Mouse (Mus musculus): ENCODE results near the gene Alg12.
"Not testable (repeated sequence)": the region's sequence is repeated elsewhere in the genome, so short reads cannot be mapped to it uniquely, and the experiment has no call there.

Gene Alg12

GRCm38 (mm10) chr15:88830696-88831095 lies 11.6 kb upstream of the Alg12 start:
- no peak for DNase-seq (ENCODE audit: low spot score)

DNA sequence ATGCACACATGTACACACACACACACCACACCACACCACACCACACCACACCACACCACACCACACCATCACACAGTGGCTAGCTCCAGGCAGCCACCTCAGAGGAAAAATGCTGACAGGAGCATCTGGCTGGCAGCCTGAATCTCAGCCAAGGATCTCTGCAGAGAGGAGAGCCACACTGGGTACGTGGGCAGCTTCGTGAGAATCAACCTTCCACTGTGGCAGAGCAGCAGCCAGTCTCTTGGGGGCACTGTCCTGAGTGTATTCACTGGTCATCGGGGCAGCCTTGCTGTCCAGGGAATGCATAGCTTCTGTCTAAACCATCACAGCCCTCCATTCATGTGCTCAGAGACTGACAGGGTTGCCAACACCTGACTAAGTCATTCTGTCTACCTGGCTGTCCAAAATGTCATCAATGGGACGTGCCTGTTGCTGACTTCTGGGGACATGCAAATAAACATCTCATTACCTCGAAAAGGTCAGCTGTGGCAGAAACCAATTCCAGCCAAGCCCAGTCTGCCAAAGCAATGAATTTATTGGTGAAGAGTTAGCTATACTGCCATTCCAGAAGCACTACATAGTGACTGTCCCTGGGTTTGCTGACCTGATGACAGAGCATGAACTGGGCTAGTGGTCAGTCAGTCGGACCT lies 10.8 kb upstream of the Alg12 start:
- DNase-seq (ENCODE audit: low spot score): no peak

DNA sequence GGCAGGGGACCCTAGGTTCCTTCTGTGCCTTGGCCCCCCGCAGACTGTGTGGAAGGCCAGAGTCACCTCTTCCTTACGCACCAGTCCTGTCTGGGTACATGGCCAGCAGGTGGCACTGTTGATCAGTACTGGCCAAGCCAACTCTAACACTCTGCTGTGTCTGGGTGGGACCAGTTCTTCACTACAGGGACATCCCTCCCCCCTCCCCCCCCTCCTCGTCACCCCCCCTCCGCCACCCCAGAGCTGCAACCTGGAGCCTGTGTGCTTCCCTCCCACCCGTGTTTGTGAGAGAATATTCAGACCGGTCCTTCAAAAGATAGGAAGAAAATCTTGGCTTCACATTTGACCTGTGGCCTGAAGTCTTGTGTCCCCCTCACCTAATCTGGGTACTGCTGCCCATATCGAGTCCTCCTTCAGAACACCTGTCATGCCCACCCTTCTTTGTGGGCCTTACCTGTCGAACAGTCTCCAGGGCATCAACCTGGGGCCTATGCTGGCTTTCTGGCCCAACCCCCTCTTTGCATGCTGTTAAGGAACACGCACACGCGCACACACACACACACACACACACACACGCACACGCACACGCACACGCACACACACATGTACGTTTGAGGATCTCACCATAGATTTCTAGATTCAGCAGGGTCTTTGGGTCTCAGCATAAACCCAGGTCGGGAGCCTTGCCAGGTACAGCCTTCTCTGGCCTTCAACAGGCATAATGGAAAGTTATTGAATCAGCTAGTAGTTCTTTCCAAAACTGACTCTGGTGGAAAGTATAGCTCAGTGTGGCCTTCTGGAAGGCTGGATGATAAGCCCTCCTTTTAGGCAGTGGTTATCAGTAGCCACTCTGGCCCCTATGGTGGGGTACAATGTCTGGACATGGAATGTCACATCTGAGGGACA lies 9.9 kb upstream of the Alg12 start:
- peak; percentile 80 for DNase-seq (ENCODE audit: low spot score)

GRCm38 (mm10) chr15:88827991-88828799 lies 9.1 kb upstream of the Alg12 start:
- peak; percentile 36 for DNase-seq (ENCODE audit: low spot score)

DNA sequence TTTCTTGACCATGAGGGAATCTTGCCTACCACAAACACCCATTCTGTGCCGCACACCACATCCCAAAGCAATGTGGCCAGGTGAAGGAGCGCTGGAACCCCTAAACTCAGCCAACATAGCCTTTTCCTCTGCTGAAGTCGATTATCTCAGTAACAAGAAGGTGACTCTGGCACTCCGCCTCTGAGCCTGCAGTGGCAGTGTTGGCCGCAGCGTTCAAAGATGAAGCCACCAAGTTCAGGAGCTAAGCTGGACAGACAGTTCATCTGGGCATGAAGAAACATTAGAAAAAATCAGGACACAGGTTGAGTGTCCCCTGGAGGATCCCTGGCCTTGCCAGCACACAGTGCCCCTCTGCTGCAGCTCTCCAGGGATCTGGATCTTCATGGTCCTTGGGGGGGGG lies 8.3 kb upstream of the Alg12 start:
- no peak for DNase-seq (ENCODE audit: low spot score)

DNA sequence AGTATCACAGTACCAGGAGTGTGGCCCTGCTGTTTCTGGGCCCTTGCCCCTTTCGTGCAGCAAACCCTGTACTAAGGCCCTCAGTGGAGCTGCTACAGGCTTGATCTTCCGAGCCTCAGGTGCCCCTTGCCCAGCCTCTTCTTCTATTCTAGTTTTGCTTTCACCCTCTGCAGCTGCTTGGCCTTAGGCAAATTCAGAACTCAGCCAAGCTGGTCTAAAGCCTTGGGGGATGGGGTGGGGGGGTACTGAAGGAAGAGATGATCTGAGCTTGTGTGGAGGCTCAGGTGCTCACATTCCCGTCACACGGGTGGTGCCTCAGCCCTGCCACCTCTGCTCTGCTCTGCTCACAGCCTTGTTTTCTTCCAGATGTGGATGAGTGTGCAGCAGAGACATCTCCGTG lies 4.3 kb upstream of the Alg12 start:
- no peak for DNase-seq (ENCODE audit: low spot score)

GRCm38 (mm10) chr15:88822513-88822912 lies 3.4 kb upstream of the Alg12 start:
- DNase-seq (ENCODE audit: low spot score): no peak

DNA sequence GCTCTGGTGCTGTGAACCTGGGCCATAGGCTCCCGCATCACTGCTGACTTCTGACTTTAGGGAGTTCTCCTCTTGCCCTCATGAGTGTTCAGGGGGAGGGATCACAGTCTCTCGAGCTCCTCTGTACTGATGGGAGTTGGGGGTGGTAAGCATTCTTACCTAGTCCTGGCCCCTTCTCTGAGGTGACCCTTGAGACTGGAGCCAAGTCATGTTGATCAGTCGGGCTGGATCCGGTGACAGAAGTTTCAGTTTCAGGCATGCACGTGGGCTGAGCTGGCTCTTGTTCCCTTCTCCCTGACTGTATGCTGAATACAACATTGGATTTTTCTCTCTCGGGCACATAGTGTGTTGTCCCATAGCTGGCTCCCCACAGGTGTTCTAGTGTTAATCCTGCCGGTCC lies 2.3 kb upstream of the Alg12 start:
- DNase-seq (ENCODE audit: low spot score): no peak

DNA sequence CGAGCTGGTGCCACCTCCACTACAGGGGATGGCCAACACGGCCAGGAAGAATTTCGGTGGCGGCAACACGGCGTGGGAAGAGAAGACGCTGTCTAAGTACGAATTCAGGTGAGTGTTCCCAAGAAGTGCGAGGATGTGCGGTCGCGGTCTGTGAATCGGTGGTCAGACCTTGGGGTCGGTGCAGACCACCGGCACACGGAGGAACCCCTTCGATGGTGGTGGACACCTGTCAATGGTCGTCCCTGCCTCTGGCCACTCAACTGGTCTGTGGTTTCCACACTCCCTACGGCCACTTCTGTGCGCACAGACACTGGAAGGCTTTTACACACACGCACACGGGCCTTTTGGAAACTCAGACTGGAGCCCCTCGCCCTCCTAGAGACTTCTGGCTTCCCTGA lies 787 bp upstream of the Alg12 start:
- no peak for DNase-seq (ENCODE audit: low spot score)

GRCm38 (mm10) chr15:88815196-88815700 lies 3.9 kb downstream of the Alg12 start:
- DNase-seq (ENCODE audit: low spot score): no peak

GRCm38 (mm10) chr15:88814411-88815047 lies 4.6 kb downstream of the Alg12 start:
- no peak for DNase-seq (ENCODE audit: low spot score)

GRCm38 (mm10) chr15:88813873-88814272 lies 5.2 kb downstream of the Alg12 start:
- DNase-seq (ENCODE audit: low spot score): not testable (repeated sequence)

DNA sequence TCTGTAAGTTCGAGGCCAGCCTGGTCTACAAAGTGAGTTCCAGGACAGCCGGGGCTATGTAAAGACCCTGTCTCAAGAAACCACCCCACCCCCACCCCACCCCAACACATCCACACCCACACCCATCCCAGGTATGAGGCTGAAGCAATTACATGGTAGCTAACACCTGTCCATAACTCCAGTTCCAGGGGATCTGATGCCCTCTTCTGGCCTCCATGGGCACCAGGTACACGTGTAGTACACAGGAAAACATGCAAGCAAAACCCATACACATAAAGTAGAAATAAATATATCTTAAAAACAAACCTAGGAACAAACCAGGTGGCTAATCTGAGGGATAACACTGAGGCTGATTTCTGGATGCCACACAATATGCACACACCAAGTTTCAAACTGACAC lies 5.9 kb downstream of the Alg12 start:
- no peak for DNase-seq (ENCODE audit: low spot score)

DNA sequence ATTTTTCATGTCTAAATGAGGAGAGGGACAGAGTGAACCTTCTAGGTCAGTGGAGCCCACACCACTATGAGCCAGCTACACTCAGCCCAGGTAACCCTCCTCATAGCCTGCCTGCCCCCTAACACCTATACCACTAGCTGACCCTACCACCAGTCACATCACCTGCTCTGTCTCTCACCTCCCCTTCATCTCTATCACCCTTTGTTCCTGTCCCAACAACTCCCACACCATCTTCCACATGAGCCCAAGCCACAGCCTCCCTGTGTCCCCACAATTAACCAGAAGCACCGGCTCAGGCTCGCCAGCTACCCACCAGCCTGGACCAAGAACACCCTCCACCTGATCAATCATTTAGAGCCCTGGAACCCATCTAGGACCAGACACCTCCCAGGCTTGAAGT lies 8.7 kb downstream of the Alg12 start:
- DNase-seq (ENCODE audit: low spot score): no peak

DNA sequence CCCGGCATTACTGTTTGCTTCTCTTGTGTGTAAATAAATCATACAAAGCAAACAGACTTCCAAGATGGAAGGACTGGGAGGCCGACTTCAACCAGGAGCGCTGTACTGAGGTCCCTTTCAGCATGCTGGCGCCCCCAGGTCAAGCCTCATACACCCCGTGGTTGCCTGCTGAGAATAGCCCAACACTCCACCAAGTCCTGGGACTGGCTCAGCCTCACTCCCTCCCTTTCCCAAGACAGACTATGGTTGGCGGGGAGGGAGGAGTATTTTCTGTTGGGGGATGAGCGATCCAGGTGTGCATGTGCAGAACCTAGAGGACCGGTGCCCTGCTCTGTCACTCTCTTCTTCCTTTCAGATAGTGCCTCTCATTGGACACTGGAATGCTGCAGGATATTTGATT lies 11.0 kb downstream of the Alg12 start:
- no peak for DNase-seq (ENCODE audit: low spot score)

GRCm38 (mm10) chr15:88802348-88802747 lies 16.8 kb downstream of the Alg12 start:
- no peak for DNase-seq (ENCODE audit: low spot score)

DNA sequence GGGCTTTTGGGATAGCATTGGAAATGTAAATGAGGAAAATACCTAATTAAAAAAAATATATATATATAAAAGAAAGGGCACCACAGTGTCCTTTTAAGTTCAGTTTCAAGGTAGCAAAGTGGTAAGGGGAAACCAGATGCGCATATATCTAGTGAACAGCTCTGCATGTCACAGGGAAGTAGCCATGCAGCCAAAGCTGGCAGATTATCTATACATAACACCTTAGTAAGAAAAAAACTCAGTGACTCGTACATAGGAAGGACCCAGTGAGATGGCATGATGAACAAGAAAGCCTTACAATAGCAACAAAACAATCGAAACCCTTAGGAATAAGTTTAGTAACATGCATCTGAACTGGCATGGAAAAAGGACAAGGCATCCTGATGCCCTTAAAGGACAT lies 17.2 kb downstream of the Alg12 start:
- DNase-seq (ENCODE audit: low spot score): no peak

DNA sequence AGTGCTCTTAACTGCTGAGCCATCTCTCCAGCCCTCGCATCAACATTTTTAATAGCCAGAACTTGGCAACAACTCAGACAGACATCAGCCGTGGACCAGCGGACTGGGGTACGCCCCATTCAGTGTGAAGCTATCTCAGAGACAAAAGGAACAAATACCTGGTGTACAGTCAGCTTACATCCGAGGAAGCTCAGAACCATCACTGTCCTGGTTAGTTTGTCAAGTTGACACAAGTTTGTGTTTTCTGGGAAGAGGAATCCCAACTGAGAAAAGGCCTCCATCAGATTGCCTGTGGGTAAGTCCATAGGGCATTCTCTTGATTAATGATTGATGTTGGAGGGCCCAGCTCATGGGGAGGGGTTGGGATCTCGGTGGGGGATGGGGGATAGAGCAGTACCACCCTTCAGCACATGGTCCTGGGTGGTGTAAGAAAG lies 18.2 kb downstream of the Alg12 start:
- DNase-seq (ENCODE audit: low spot score): no peak

DNA sequence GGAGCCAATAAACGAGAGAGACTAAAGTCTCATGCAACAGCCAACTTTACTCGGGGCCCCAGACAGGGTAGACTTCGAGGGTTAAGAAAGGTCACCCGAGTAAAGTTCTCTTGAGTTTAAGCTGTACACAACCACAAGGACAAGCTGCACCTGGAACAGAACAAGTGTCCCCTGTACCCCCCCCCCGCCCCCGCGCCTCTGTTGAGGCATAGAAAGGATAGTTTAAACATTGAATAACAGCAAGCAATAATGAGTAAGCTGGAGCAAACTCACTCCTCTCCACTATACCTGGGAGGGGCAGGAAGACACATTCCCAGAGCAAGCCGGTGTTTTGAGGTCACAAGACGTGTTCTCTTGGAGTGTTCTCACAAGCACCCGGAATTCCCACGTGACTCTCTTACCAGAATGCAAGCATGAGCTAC lies 19.2 kb downstream of the Alg12 start:
- no peak for DNase-seq (ENCODE audit: low spot score)

- not testable (repeated sequence) for DNase-seq (ENCODE audit: low spot score)
These were observed 24.4 kb downstream of the Alg12 start for GRCm38 (mm10) chr15:88794729-88795128.

DNA sequence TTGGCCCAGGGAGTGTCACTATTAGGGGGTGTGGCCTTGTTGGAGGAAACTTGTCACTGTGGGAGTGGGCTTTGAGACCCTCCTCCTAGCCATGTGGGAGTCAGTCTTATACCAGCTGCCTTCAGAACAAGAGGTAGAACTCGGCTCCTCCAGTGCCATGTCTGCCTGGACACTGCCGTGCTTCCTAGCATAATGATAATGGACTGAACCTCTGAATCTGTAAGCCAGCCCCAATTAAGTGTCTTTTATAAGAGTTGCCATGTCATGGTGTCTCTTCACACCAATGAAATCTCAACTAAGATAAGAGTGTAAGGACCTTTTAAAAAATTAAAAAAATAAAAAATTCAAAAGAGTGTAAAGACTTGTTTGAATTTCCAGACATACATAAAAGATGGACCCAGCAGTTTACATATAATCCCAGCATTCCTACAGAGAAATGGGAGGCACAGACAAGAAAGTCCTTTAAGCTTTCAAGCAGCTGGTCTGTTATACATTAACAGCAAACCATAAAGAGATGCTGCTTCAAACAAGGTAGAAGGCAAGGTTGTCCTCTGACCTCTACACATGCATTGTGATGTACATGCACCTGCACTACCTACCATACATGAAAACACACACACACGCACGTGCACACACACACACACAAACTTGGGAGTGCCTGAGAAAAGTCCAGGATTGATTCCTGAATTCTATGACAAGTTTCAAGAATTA lies 26.8 kb downstream of the Alg12 start:
- no peak for DNase-seq (ENCODE audit: low spot score)

Data from T-cell, adult 2 months (primary cell).